Mouse (Mus musculus) cerebellum, adult (tissue): ENCODE data around the gene Ceacam19.

Experiments
- ATAC-seq: cut with Nextera tagmentation; 2 replicates; pipeline ENCODE4 v1.9.2; 2017; ENCODE audit warnings: mild to moderate bottlenecking, moderate library complexity, mixed read lengths; ENCODE audit not compliant: insufficient number of reproducible peaks, low FRiP score, low TSS enrichment

Gene Ceacam19

GRCm38 (mm10) chr7:19843561-19843960, 44.2 kb downstream of the Ceacam19 start:
- 0 out of 2 replicates have a peak, but pooled peaks have one; percentile 10 for ATAC-seq

GRCm38 (mm10) chr7:19842885-19843504, 44.8 kb downstream of the Ceacam19 start:
- ATAC-seq = no peak

GRCm38 (mm10) chr7:19841686-19842413, 45.9 kb downstream of the Ceacam19 start:
- ATAC-seq = no peak

DNA sequence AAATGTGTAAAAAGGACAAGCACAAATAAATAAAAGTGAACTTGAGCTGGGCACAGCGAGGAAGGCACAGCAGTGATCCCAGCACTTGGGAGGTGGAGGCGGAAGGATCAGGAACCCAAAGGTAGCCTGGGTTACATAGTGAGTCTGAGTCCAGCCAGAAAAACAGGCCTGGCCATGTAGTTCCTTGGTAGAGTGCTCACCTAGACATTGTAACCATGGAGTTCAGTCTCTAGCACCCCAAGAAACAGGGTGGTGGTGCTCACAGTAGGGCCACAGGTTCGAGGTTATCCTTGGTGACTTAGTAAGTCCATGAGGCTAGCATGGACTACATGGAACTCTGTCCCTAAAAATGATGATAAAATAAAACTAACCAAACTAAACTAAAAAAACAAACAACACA, 46.8 kb downstream of the Ceacam19 start:
- ATAC-seq = no peak

DNA sequence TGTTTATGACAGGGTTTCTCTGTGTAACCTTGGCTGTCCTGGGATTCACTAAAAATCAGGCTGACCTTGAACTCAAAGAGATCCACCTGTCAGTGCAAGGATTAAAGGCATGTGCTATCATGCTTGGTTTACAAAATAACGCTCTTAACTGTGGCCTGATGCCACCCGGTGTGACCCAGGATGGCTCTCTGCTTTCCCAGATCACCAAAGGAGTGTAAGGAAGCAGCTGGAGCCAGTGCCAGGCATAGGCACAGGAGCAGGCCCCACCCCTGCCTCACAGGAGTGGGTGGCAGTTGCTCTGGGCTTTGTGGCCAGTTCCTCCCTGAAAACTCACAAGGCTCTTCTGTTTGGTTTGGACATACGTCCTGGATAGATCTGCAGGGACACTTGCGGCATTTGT, 47.4 kb downstream of the Ceacam19 start:
- no peak for ATAC-seq

- ATAC-seq = no peak
These were observed 50.9 kb downstream of the Ceacam19 start for GRCm38 (mm10) chr7:19836843-19837242.

DNA sequence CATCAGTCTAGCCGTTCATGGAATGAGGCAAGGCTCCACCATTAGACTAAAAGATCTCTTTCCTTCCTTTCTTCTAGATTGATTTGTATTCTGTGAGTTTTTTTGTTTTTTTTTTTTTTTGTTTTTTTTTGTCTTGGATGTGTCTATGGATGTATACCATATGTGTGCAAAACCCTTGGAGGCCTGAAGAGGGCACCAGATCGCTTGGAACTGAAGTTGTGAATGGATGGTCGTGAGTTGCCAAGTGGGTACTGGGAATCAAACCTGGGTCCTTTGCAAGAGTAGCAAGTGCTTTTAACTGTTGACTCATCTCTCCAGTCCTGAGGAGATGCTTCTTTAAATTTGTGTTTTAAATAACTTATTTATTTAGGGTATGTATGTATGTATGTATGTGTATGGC, 53.7 kb downstream of the Ceacam19 start:
- no peak for ATAC-seq

- no peak for ATAC-seq
These were observed 55.9 kb downstream of the Ceacam19 start for GRCm38 (mm10) chr7:19831837-19832236.

GRCm38 (mm10) chr7:19830682-19831156, 57.0 kb downstream of the Ceacam19 start:
- no peak; the same call in 1 of the 2 replicates for ATAC-seq

- no peak for ATAC-seq
These were observed 58.1 kb downstream of the Ceacam19 start for GRCm38 (mm10) chr7:19829694-19830093.

- no peak for ATAC-seq
These were observed 61.0 kb downstream of the Ceacam19 start for GRCm38 (mm10) chr7:19826756-19827155.
